Mouse (Mus musculus): ENCODE results near the gene Gm20388. TPM values are rescaled to one million over a fixed set of nuclear protein-coding genes. Genes with fewer than 3 reads are reported as not detected.

Gm20388 gene
- total RNA-seq, 1 experiment, result 27.0 TPM

DNA sequence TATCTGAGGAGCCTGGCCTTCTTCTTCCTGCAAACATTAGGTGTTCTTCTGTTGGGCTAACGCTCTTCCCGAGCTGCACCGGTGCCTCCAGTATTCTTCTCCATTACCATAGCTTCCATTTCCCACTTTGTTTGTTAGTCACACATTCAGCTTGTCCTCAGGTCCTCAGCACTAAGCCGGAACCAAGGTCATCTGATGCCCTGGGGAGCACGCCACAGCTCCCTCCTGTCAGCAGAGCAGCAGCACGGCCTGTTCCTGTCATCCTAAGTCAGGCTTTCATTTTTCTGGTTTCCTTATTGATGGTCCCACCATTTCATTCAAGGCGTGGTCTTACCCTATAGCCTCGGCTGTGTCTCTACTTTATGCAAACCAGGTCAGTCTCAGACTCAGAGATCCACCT lies 3477.2 kb downstream of the Gm20388 start:
- H3K9me3 ChIP-seq (ENCODE audit: control insufficient read depth, insufficient read depth, low read depth, low read length), result no peaks in the 10 kb centered on the region
- peaks cover 58% of the 10 kb centered on the region for H3K36me3 ChIP-seq (ENCODE audit: control insufficient read depth, insufficient read depth, low read length, poor library complexity, severe bottlenecking)
- in situ Hi-C loops (cut with MboI; ENCODE audit: low sequenced_read_pairs in 2 of 2, unreplicated experiment in 2 of 2), result no loop called here
- no peak for TF ChIP-seq MAFK (IDR thresholded peaks at IDR 0.05; ENCODE audit: insufficient read depth, low read depth, low read length)
- TF ChIP-seq CHD2 (IDR thresholded peaks at IDR 0.05; ENCODE audit: low read depth, low read length), result no peak
- no peak for TF ChIP-seq HCFC1 (IDR thresholded peaks at IDR 0.05; ENCODE audit: borderline replicate concordance, insufficient read depth, low read length)
- no peak for TF ChIP-seq ZNF384 (IDR thresholded peaks at IDR 0.05; ENCODE audit: low read depth, low read length)
- TF ChIP-seq ZC3H11A (IDR thresholded peaks at IDR 0.05; ENCODE audit: borderline replicate concordance, low read depth, low read length), result no peak
- H3K9ac ChIP-seq (ENCODE audit: insufficient read depth, low read depth, low read length, poor library complexity, severe bottlenecking), result no peak overlapping the region
- no peak overlapping the region for H3K4me3 ChIP-seq (ENCODE audit: insufficient read depth in 1 of 2, low read depth in 1 of 2, low read length in 2 of 2, poor library complexity in 1 of 2, severe bottlenecking in 1 of 2)
- no peak for DNase-seq (ENCODE audit: low read depth, low spot score)
- no peaks in the 10 kb centered on the region; a peak in 1 of 4 replicates for H3K4me1 ChIP-seq (ENCODE audit: control insufficient read depth in 2 of 2, insufficient read depth in 2 of 2, low read length in 2 of 2, poor library complexity in 1 of 2)
- H3K27ac ChIP-seq (ENCODE audit: insufficient read depth, low read depth, low read length, poor library complexity, severe bottlenecking), result no peak overlapping the region

- TF ChIP-seq ZC3H11A (IDR thresholded peaks at IDR 0.05; ENCODE audit: borderline replicate concordance, low read depth, low read length) (no peak), ZNF384 (IDR thresholded peaks at IDR 0.05; ENCODE audit: low read depth, low read length) (no peak), HCFC1 (IDR thresholded peaks at IDR 0.05; ENCODE audit: borderline replicate concordance, insufficient read depth, low read length) (no peak), MAFK (IDR thresholded peaks at IDR 0.05; ENCODE audit: insufficient read depth, low read depth, low read length) (no peak), CHD2 (IDR thresholded peaks at IDR 0.05; ENCODE audit: low read depth, low read length) (no peak)
- Histone ChIP-seq H3K9me3 (ENCODE audit: control insufficient read depth, insufficient read depth, low read depth, low read length) (no peaks in the 10 kb centered on the region), H3K9ac (ENCODE audit: insufficient read depth, low read depth, low read length, poor library complexity, severe bottlenecking) (no peak overlapping the region), H3K4me1 (ENCODE audit: control insufficient read depth in 2 of 2, insufficient read depth in 2 of 2, low read length in 2 of 2, poor library complexity in 1 of 2) (no peaks in the 10 kb centered on the region; a peak in 1 of 4 replicates), H3K4me3 (ENCODE audit: insufficient read depth in 1 of 2, low read depth in 1 of 2, low read length in 2 of 2, poor library complexity in 1 of 2, severe bottlenecking in 1 of 2) (no peak overlapping the region), H3K36me3 (ENCODE audit: control insufficient read depth, insufficient read depth, low read length, poor library complexity, severe bottlenecking) (peaks cover 58% of the 10 kb centered on the region), H3K27ac (ENCODE audit: insufficient read depth, low read depth, low read length, poor library complexity, severe bottlenecking) (no peak overlapping the region)
- DNase-seq (ENCODE audit: low read depth, low spot score), result no peak
- in situ Hi-C loops (cut with MboI; ENCODE audit: low sequenced_read_pairs in 2 of 2, unreplicated experiment in 2 of 2), result no loop called here
Observed at GRCm38 (mm10) chr8:123389026-123389425, 3478.4 kb downstream of the Gm20388 start.

GRCm38 (mm10) chr8:123398308-123398707 lies 3487.7 kb downstream of the Gm20388 start:
- Histone ChIP-seq H3K4me3 (ENCODE audit: insufficient read depth in 1 of 2, low read depth in 1 of 2, low read length in 2 of 2, poor library complexity in 1 of 2, severe bottlenecking in 1 of 2) (no peak overlapping the region), H3K9me3 (ENCODE audit: control insufficient read depth, insufficient read depth, low read depth, low read length) (no peaks in the 10 kb centered on the region), H3K27ac (ENCODE audit: insufficient read depth, low read depth, low read length, poor library complexity, severe bottlenecking) (no peak overlapping the region), H3K36me3 (ENCODE audit: control insufficient read depth, insufficient read depth, low read length, poor library complexity, severe bottlenecking) (peaks cover 59% of the 10 kb centered on the region), H3K9ac (ENCODE audit: insufficient read depth, low read depth, low read length, poor library complexity, severe bottlenecking) (no peak overlapping the region), H3K4me1 (ENCODE audit: control insufficient read depth in 2 of 2, insufficient read depth in 2 of 2, low read length in 2 of 2, poor library complexity in 1 of 2) (no peaks in the 10 kb centered on the region)
- TF ChIP-seq MAFK (IDR thresholded peaks at IDR 0.05; ENCODE audit: insufficient read depth, low read depth, low read length) (no peak), ZNF384 (IDR thresholded peaks at IDR 0.05; ENCODE audit: low read depth, low read length) (no peak), HCFC1 (IDR thresholded peaks at IDR 0.05; ENCODE audit: borderline replicate concordance, insufficient read depth, low read length) (no peak), CHD2 (IDR thresholded peaks at IDR 0.05; ENCODE audit: low read depth, low read length) (no peak), ZC3H11A (IDR thresholded peaks at IDR 0.05; ENCODE audit: borderline replicate concordance, low read depth, low read length) (no peak)
- no peak for DNase-seq (ENCODE audit: low read depth, low spot score)
- in situ Hi-C loops (cut with MboI; ENCODE audit: low sequenced_read_pairs in 2 of 2, unreplicated experiment in 2 of 2), result no loop called here

DNA sequence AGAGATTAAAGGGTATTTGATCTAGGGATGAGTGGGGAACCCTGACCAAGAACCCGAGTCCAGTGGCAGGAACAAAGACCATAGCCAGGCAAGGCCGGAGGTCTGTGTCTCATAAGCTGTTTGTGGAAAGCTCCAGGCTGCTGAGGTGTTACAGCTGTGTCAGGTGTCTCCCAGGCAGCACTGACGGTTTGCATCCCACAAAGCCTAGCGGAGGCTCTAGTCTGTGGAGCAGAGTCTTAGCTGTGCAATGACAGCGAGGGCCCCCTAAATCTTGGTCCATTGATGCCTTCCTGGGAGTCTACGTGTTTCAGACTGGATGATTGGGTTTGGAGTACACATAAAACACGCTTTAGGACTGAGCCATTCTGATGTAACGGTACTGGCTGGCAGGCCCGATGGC lies 3491.3 kb downstream of the Gm20388 start:
- TF ChIP-seq MAFK (IDR thresholded peaks at IDR 0.05; ENCODE audit: insufficient read depth, low read depth, low read length) (no peak), ZNF384 (IDR thresholded peaks at IDR 0.05; ENCODE audit: low read depth, low read length) (no peak), CHD2 (IDR thresholded peaks at IDR 0.05; ENCODE audit: low read depth, low read length) (no peak), ZC3H11A (IDR thresholded peaks at IDR 0.05; ENCODE audit: borderline replicate concordance, low read depth, low read length) (no peak), HCFC1 (IDR thresholded peaks at IDR 0.05; ENCODE audit: borderline replicate concordance, insufficient read depth, low read length) (no peak)

More for the DNA sequence above, 3491.3 kb downstream of the Gm20388 start:
- no peak overlapping the region for H3K4me3 ChIP-seq (ENCODE audit: insufficient read depth in 1 of 2, low read depth in 1 of 2, low read length in 2 of 2, poor library complexity in 1 of 2, severe bottlenecking in 1 of 2)
- H3K27ac ChIP-seq (ENCODE audit: insufficient read depth, low read depth, low read length, poor library complexity, severe bottlenecking), result no peak overlapping the region
- H3K9ac ChIP-seq (ENCODE audit: insufficient read depth, low read depth, low read length, poor library complexity, severe bottlenecking), result no peak overlapping the region
- no peak for DNase-seq (ENCODE audit: low read depth, low spot score)
- peaks cover 0 to 2% of the 10 kb centered on the region in 2 experiments; a peak in 1 of 4 replicates for H3K4me1 ChIP-seq (ENCODE audit: control insufficient read depth in 2 of 2, insufficient read depth in 2 of 2, low read length in 2 of 2, poor library complexity in 1 of 2)
- in situ Hi-C loops (cut with MboI; ENCODE audit: low sequenced_read_pairs in 2 of 2, unreplicated experiment in 2 of 2), result no loop called here
- H3K9me3 ChIP-seq (ENCODE audit: control insufficient read depth, insufficient read depth, low read depth, low read length), result no peaks in the 10 kb centered on the region
- H3K36me3 ChIP-seq (ENCODE audit: control insufficient read depth, insufficient read depth, low read length, poor library complexity, severe bottlenecking), result peaks cover 33% of the 10 kb centered on the region
